Mouse (Mus musculus): Measurements from ENCODE around the gene F12. TPM values are rescaled to one million over a fixed set of nuclear protein-coding genes. Genes with fewer than 3 reads are reported as not detected.
A peak's percentile ranks its signal among the peaks of the same experiment; 100 is the strongest.

Gene F12
- total and polyA plus RNA-seq, 3 experiments = not detected

DNA sequence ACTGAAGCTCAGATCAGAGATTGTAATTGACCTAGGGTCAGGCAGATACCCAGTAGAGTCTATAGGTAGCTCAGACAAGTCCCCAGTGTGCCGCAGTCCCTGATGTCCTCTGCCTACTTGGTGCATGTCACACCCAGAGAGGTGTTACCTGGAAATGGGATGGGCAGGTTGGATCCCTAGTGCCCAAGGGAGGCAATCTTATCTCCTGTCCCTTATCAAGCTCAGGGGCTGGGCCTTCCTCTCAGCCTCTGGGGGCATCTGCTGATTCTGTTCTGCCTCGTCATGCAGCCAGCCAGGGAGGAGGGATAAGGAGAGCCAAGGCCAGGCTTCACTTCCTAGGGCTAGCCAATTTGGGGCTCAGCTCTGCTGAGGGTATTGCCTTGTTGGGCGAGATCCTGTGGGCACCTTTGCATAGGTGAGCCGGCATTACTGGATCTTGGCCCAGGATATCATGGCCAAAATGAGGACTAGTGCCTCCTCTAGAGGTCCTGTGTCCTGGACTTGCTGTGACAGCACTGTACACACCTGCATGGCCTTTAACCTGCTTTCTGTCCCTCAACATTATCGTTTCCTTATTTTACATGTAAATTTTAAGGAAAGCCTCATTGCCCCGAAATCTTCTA, 20.0 kb upstream of the F12 start:
- peak; percentile 76 for DNase-seq (ENCODE audit: low read depth, low spot score)
- Histone ChIP-seq H3K4me1 (ENCODE audit: control insufficient read depth in 1 of 2, insufficient read depth in 2 of 2, low read length in 2 of 2) (peaks cover 7 to 31% of the 10 kb centered on the region in 2 experiments), H3K9ac (ENCODE audit: control insufficient read depth, low read depth, low read length, poor library complexity, severe bottlenecking) (peak overlapping the region; percentile 94), H3K79me2 (ENCODE audit: control insufficient read depth, insufficient read depth, low read length, poor library complexity) (peaks cover 32% of the 10 kb centered on the region), H3K4me3 (ENCODE audit: control insufficient read depth in 1 of 2, insufficient read depth in 1 of 2, low read depth in 2 of 2, low read length in 2 of 2) (peak overlapping the region; percentile 80 to 83), H3K27ac (ENCODE audit: control insufficient read depth, low read depth, low read length) (peak overlapping the region; percentile 85), H3K27me3 (ENCODE audit: control insufficient read depth in 1 of 2, insufficient read depth in 2 of 2, low read length in 2 of 2) (no peaks in the 10 kb centered on the region), H3K9me3 (replicated peaks; ENCODE audit: insufficient read depth, low read length) (no peaks in the 10 kb centered on the region), H3K36me3 (ENCODE audit: control insufficient read depth in 1 of 2, insufficient read depth in 2 of 2, low read length in 2 of 2) (peaks cover 2 to 18% of the 10 kb centered on the region in 2 experiments)
- peak; percentile 28; the same call in 1 of the 2 replicates for TF ChIP-seq MAFK (IDR thresholded peaks at IDR 0.05; ENCODE audit: borderline replicate concordance, low read depth, low read length)
- peak; percentile 56; the same call in 1 of the 2 replicates for TF ChIP-seq RCOR1 (IDR thresholded peaks at IDR 0.05; ENCODE audit: low read depth, low read length)
- peak; percentile 85 for TF ChIP-seq ETS1 (IDR thresholded peaks at IDR 0.05; ENCODE audit: low read depth, low read length)
- peak; percentile 43; the same call in 1 of the 2 replicates for TF ChIP-seq HCFC1 (IDR thresholded peaks at IDR 0.05; ENCODE audit: low read depth, low read length)
- peak; percentile 92 for TF ChIP-seq GATA1 (IDR thresholded peaks at IDR 0.05; ENCODE audit: low read depth, low read length)
- TF ChIP-seq ZNF384 (IDR thresholded peaks at IDR 0.05; ENCODE audit: low read depth, low read length) = no peak
- peak; percentile 79 to 80 for TF ChIP-seq EP300 (IDR thresholded peaks at IDR 0.05; ENCODE audit: low read depth in 1 of 2, low read length in 2 of 2)
- peak; percentile 51; the same call in 1 of the 2 replicates for TF ChIP-seq GABPA (IDR thresholded peaks at IDR 0.05; ENCODE audit: low read depth, low read length)
- peak; percentile 61; the same call in 1 of the 2 replicates for TF ChIP-seq MAZ (IDR thresholded peaks at IDR 0.05; ENCODE audit: low read depth, low read length)
- TF ChIP-seq ZC3H11A (IDR thresholded peaks at IDR 0.05; ENCODE audit: low read depth, low read length) = no peak
- no peak for TF ChIP-seq MYB (IDR thresholded peaks at IDR 0.05; ENCODE audit: low read depth, low read length)
- peak; percentile 73 for TF ChIP-seq POLR2AphosphoS2 (IDR thresholded peaks at IDR 0.05; ENCODE audit: low read length)
- TF ChIP-seq ELF1 (IDR thresholded peaks at IDR 0.05; ENCODE audit: low read depth, low read length) = no peak
- peak in 1 of 2 experiments; percentile 79; a peak in 2 of 4 replicates for TF ChIP-seq POLR2A (IDR thresholded peaks at IDR 0.05; ENCODE audit: control insufficient read depth in 1 of 2, insufficient read depth in 1 of 2, low read depth in 1 of 2, low read length in 2 of 2, poor library complexity in 1 of 2)
- TF ChIP-seq SIN3A (IDR thresholded peaks at IDR 0.05; ENCODE audit: low read length) = peak; percentile 77
- peak; percentile 70 for TF ChIP-seq TBP (IDR thresholded peaks at IDR 0.05; ENCODE audit: low read depth, low read length)
- TF ChIP-seq NELFE (IDR thresholded peaks at IDR 0.05; ENCODE audit: low read depth, low read length) = peak; percentile 56
- peak; percentile 66; the same call in 1 of the 2 replicates for TF ChIP-seq TCF12 (IDR thresholded peaks at IDR 0.05; ENCODE audit: low read depth, low read length)
- TF ChIP-seq TAL1 (IDR thresholded peaks at IDR 0.05; ENCODE audit: low read length) = peak; percentile 40

All from MEL (cell line).